Mouse (Mus musculus) C2C12 (cell line): Measurements from ENCODE around the gene Timp3. TPM values are rescaled to one million over a fixed set of nuclear protein-coding genes. Genes with fewer than 3 reads are reported as not detected.

Experiments used
- H3K27me3 ChIP-seq: one replicate; pipeline ENCODE4 v1.6.1; 2011; ENCODE audit not compliant: control insufficient read depth, insufficient read depth, insufficient read length
- H3K36me3 ChIP-seq: one replicate; pipeline ENCODE4 v1.6.1; 2011; ENCODE audit not compliant: control insufficient read depth, insufficient read depth
- H3K4me3 ChIP-seq: one replicate; pipeline ENCODE4 v1.5.1; 2011; ENCODE audit warnings: mild to moderate bottlenecking, control low read depth; ENCODE audit not compliant: poor library complexity, insufficient read depth, severe bottlenecking
- H3K79me2 ChIP-seq: one replicate; pipeline ENCODE4 v1.6.1; 2011; ENCODE audit not compliant: control insufficient read depth, insufficient read depth
- H3K79me3 ChIP-seq: one replicate; pipeline ENCODE4 v1.6.1; 2011; ENCODE audit warnings: low read depth, control low read depth
- H3ac ChIP-seq: one replicate; pipeline ENCODE3; 2011; ENCODE audit warnings: low read depth; ENCODE audit not compliant: control insufficient read depth, insufficient read length
- CEBPB ChIP-seq: IDR thresholded peaks from one replicate; pipeline ENCODE4 v1.6.1; 2011; ENCODE audit warnings: low read depth, mild to moderate bottlenecking, control low read depth, moderate library complexity
- CTCF ChIP-seq: IDR thresholded peaks from one replicate; pipeline ENCODE4 v1.5.1; 2011; ENCODE audit not compliant: control insufficient read depth, insufficient read depth, insufficient read length
- FOSL1 ChIP-seq: IDR thresholded peaks from one replicate; pipeline ENCODE4 v1.8.0; 2011; ENCODE audit warnings: mild to moderate bottlenecking, low read length; ENCODE audit not compliant: poor library complexity, insufficient read depth, severe bottlenecking
- MAX ChIP-seq: IDR thresholded peaks from one replicate; pipeline ENCODE4 v1.6.1; 2011; ENCODE audit warnings: mild to moderate bottlenecking, control low read depth
- MYOD1 ChIP-seq: IDR thresholded peaks from one replicate; pipeline ENCODE4 v1.6.1; 2011; ENCODE audit warnings: low read depth; ENCODE audit not compliant: control insufficient read depth, insufficient read length
- MYOG ChIP-seq: IDR thresholded peaks from one replicate; pipeline ENCODE4 v1.6.1; 2011; ENCODE audit not compliant: control insufficient read depth, insufficient read length; ENCODE audit errors: extremely low read depth
- USF1 ChIP-seq: IDR thresholded peaks from one replicate; pipeline ENCODE4 v1.6.1; 2011; ENCODE audit warnings: low read depth, mild to moderate bottlenecking, control low read depth, moderate library complexity
- polyA plus RNA-seq: library from polyadenylated mRNA; unstranded; fragments of >200 nt; fragmentation: generic; extraction: Trizol; gene quantifications from one replicate; pipeline ENCODE4 v1.2.1, GENCODE M21; 2012; ENCODE audit warnings: missing spikeins

Gene Timp3
- polyA plus RNA-seq, 1 experiment, result 57.7 TPM

- no peaks in the 10 kb centered on the region for H3K27me3 ChIP-seq
- H3K79me3 ChIP-seq, result peaks cover 25% of the 10 kb centered on the region
- H3K36me3 ChIP-seq, result peaks cover 47% of the 10 kb centered on the region
- no peak overlapping the region for H3K4me3 ChIP-seq
- TF ChIP-seq USF1, result no peak
- TF ChIP-seq CEBPB, result no peak
- TF ChIP-seq FOSL1, result no peak
- TF ChIP-seq CTCF, result no peak
- no peak for TF ChIP-seq MAX
- TF ChIP-seq MYOD1, result no peak
- TF ChIP-seq MYOG, result no peak
- peaks cover 96% of the 10 kb centered on the region for H3K79me2 ChIP-seq
- H3ac ChIP-seq, result no peak overlapping the region
These were observed 32.8 kb downstream of the Timp3 start for GRCm38 (mm10) chr10:86332942-86333341.

- no peak for TF ChIP-seq MYOD1
- no peak for TF ChIP-seq USF1
- TF ChIP-seq FOSL1, result no peak
- no peak for TF ChIP-seq CEBPB
- TF ChIP-seq MAX, result no peak
- TF ChIP-seq MYOG, result no peak
- no peak for TF ChIP-seq CTCF
- Histone ChIP-seq H3K36me3 (peaks cover 36% of the 10 kb centered on the region), H3K79me3 (peaks cover 15% of the 10 kb centered on the region), H3K27me3 (no peaks in the 10 kb centered on the region), H3K79me2 (peaks cover 84% of the 10 kb centered on the region), H3K4me3 (no peak overlapping the region), H3ac (no peak overlapping the region)
These were observed 34.4 kb downstream of the Timp3 start for GRCm38 (mm10) chr10:86334581-86334980.

- Histone ChIP-seq H3K4me3 (no peak overlapping the region), H3K27me3 (no peaks in the 10 kb centered on the region), H3K36me3 (peaks cover 42% of the 10 kb centered on the region), H3ac (no peak overlapping the region), H3K79me2 (peaks cover 85% of the 10 kb centered on the region), H3K79me3 (peaks cover 15% of the 10 kb centered on the region)
- TF ChIP-seq CTCF, result no peak
- TF ChIP-seq CEBPB, result no peak
- TF ChIP-seq FOSL1, result no peak
- no peak for TF ChIP-seq MYOD1
These were observed 36.3 kb downstream of the Timp3 start for GRCm38 (mm10) chr10:86336506-86336905.

DNA sequence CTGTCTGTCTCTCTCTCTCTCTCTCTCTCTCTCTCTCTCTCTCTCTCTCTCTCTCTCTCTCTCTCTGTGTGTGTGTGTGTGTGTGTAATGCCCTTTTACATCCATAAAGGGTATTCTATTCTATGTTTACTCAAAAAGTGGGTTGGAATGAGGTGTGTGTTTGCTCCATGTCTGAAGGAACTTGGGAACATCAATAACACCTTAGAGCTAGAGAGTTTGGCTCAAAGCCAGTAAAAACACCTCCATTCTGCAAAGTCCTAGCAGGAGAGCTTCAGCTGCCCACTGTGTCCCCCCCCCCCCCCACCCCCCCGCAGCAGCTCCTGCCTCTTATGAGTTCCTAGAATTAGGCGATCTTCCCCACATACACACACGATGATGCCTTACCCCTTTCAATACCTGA, 37.1 kb downstream of the Timp3 start:
- Histone ChIP-seq H3K36me3 (peaks cover 48% of the 10 kb centered on the region), H3K79me3 (peaks cover 15% of the 10 kb centered on the region), H3K79me2 (peaks cover 85% of the 10 kb centered on the region), H3K4me3 (no peak overlapping the region), H3K27me3 (no peaks in the 10 kb centered on the region), H3ac (no peak overlapping the region)
- no peak for TF ChIP-seq USF1
- TF ChIP-seq MAX, result no peak
- no peak for TF ChIP-seq CEBPB
- TF ChIP-seq MYOD1, result no peak
- no peak for TF ChIP-seq FOSL1
- no peak for TF ChIP-seq CTCF
- TF ChIP-seq MYOG, result no peak

GRCm38 (mm10) chr10:86338121-86338715, 38.0 kb downstream of the Timp3 start:
- H3ac ChIP-seq, result no peak overlapping the region
- no peak overlapping the region for H3K4me3 ChIP-seq
- TF ChIP-seq USF1 (no peak), FOSL1 (no peak), MYOG (no peak), CTCF (no peak), CEBPB (no peak), MAX (no peak), MYOD1 (no peak)
- peaks cover 15% of the 10 kb centered on the region for H3K79me3 ChIP-seq
- H3K36me3 ChIP-seq, result peaks cover 58% of the 10 kb centered on the region
- no peaks in the 10 kb centered on the region for H3K27me3 ChIP-seq
- H3K79me2 ChIP-seq, result peaks cover 85% of the 10 kb centered on the region

DNA sequence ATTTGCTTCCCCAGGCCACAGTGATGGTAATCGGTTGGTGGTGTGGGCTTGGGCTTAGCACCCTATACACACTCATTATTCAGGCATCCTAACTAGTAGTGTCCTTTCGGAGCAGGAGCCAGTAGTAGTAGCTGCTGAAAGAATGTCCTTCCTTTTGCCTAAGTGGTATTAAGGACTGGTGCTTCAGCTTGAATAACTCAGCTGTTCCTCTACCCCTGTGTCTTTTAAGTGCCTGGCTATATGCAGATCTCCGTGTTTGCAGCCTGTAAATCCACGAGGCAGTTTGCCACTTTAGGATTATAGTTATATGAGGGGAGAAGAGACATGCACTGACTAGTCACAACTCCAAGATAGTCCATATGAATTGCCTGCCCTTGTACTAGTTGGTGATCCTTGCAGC, 38.9 kb downstream of the Timp3 start:
- H3K27me3 ChIP-seq, result no peaks in the 10 kb centered on the region
- no peak for TF ChIP-seq MYOD1
- TF ChIP-seq USF1, result no peak
- no peak for TF ChIP-seq MAX
- TF ChIP-seq CTCF, result no peak
- no peak for TF ChIP-seq FOSL1
- TF ChIP-seq CEBPB, result no peak
- H3ac ChIP-seq, result no peak overlapping the region
- peaks cover 63% of the 10 kb centered on the region for H3K36me3 ChIP-seq
- H3K79me3 ChIP-seq, result peaks cover 15% of the 10 kb centered on the region
- peaks cover 76% of the 10 kb centered on the region for H3K79me2 ChIP-seq
- H3K4me3 ChIP-seq, result no peak overlapping the region
